Mouse (Mus musculus): Measurements from ENCODE around the gene Atg101.

The Atg101 gene

DNA sequence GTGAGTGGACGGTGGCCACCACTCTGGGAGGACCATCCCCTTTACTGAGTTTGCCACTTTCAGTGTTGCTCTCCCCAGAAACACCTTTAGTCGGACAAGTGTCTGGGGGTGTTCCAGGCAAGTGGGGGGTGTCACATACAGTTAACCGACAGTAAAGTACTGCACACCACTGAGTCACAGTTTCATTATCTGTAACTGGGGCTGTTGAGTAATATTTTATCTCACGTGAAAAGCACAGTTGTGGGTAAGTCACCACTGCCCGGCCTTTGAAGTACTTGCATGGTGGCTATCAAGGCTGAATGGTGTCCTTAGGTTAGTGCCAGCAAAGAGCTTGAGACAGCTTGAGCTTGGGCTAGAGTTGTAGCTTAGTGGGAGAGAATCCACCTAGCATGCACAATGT lies 1.6 kb upstream of the Atg101 start:
- no peak for ATAC-seq (ENCODE audit: insufficient number of reproducible peaks, low FRiP score, low TSS enrichment)

DNA sequence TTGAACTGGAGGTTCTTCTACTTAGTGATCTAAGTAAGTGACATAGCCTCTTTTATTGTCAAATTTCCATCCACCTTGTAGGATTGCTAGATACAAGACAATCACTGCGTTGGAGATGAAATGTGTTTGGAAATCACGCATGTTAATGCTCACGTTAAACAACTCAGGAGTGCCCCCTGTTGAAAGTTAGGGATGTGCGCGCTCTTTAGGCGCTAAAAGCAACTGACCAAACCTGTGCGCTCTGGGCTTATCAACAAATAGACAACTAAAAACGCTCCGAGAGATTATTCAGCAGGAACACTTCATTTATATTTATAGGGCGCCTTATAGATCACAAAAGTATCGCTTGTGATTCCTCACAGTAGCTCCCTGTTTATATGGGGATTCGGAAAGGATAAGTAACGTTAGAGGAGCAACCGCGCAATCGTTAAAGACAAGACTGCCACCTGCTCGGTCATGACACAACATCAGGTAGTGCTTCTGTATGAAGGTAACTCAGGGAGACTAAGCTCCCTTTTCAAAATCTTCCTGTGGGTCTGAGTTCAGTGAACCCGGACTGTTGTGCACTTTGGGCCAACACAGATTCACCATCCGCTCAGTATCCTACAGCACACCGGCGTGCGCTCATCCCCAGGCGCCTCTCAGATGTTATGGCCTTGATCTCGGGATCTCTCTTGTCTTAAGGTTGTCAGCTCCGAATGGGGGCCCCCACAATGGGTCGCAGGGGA lies 725 bp upstream of the Atg101 start:
- no peak; the same call in 1 of the 2 replicates for ATAC-seq (ENCODE audit: insufficient number of reproducible peaks, low FRiP score, low TSS enrichment)

DNA sequence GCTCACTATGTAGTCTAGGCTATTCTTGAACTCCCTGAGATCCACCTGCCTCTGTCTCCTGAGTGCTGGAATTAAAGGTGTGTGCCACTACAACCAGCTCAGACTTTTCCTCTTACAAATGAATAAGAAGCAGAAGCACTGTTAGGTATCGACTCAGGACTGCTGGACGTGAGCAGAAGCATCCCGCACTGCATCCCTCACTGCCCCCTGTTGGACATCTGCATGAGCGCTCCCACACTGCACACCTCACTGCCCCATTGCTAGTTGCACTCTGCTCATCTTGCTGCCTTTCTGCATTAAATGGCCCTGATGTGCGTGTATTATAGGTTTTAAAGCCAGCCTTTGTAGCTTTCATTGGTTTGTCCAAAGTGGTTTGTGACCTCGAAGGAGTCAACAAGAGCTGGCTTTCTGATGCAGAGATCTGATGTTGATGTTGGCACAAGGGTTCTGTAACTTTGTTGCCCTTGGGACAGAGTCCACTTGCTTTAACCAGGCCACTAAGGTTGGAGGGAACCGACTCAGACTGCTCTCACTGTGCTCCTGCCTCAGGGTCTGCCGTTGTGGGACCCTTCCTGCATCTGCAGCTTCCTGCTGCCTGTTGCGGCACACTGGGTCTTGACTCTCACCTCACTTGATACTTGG lies 2.2 kb downstream of the Atg101 start:
- no peak for ATAC-seq (ENCODE audit: insufficient number of reproducible peaks, low FRiP score, low TSS enrichment)

DNA sequence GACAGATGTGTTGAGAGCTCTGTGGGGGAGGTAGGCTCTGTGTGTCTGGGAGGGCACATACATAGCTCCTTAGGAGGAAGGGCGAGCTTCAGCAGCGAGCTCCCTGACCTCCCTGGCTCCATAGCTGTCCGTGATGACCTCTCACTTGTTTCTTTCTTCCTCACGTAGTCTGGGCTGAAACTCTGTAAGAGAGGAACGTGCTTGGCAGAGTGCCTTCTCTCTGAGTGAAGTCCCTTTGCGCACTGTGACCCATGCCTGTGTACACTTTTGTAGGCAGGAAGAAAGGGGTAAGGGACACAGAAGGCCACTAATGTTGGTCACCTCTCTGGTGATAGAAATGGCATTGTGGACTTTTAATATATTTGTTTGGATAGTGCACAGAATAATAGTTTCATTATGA lies 3.3 kb downstream of the Atg101 start:
- ATAC-seq (ENCODE audit: insufficient number of reproducible peaks, low FRiP score, low TSS enrichment), result no peak

DNA sequence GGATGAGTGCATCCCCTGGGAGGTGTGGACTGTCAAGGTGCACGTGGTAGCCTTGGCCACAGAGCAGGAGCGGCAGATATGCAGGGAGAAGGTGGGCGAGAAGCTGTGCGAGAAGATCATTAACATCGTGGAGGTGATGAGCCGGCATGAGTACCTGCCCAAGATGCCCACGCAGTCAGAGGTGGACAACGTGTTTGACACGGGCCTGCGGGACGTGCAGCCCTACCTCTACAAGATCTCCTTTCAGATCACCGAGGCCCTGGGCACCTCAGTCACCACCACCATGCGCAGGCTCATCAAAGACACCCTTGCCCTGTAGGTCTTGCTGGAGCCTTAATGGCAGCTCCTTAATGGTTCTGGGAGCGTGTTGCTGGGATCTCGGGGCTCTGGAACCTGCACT lies 6.3 kb downstream of the Atg101 start:
- no peak for ATAC-seq (ENCODE audit: insufficient number of reproducible peaks, low FRiP score, low TSS enrichment)

DNA sequence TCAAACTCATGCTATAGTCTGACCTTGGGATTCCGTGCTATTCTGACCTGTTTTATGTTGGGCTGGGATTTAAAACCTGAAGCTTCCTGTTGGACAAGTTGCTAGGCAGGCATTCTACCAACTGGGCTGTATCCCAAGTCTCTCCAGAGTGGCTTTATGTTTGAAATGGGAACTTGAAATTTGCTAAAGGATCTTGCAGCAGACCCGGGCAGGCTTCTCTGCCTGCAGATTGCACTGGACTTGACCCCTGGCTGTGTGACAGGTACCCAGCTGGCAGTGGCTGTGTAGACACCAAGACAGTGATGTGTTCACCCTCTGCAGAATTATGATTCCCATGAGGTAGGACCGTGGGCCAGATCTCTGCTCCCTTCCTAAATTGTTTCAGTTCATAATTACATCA lies 7.9 kb downstream of the Atg101 start:
- no peak for ATAC-seq (ENCODE audit: insufficient number of reproducible peaks, low FRiP score, low TSS enrichment)

DNA sequence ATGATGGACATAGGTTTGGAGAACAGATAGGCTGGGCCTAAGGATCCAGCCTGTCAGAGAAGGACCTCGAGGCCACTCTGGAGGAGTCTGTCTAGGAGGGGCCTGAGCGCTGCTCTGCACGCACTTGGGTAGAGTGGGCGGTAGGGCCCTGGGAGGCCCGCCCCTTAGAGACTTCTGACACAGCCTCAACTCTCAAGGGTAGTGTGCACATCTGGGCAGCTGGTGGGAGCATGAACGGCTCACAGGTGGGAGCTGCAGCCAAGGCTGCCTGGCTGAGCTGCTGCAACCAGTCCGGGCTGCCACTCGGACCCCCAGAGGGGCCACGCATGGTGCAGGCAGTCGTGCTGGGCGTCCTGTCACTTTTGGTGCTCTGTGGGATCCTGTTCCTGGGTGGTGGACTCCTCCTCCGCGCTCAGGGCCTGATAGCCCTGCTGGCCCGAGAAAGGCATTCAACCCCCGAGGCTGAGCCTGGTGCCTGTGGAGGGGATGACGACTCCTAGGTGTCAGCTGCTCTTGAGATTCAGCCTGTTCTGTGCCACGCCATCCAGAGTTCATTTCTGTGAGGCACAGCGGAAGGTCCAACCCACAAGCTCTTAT lies 9.1 kb downstream of the Atg101 start, which contains the start of gene 6030408B16Rik:
TSS of gene 6030408B16Rik (plus strand) at position 188 of the 597 bp plus-strand sequence.
- no peak for ATAC-seq (ENCODE audit: insufficient number of reproducible peaks, low FRiP score, low TSS enrichment)

DNA sequence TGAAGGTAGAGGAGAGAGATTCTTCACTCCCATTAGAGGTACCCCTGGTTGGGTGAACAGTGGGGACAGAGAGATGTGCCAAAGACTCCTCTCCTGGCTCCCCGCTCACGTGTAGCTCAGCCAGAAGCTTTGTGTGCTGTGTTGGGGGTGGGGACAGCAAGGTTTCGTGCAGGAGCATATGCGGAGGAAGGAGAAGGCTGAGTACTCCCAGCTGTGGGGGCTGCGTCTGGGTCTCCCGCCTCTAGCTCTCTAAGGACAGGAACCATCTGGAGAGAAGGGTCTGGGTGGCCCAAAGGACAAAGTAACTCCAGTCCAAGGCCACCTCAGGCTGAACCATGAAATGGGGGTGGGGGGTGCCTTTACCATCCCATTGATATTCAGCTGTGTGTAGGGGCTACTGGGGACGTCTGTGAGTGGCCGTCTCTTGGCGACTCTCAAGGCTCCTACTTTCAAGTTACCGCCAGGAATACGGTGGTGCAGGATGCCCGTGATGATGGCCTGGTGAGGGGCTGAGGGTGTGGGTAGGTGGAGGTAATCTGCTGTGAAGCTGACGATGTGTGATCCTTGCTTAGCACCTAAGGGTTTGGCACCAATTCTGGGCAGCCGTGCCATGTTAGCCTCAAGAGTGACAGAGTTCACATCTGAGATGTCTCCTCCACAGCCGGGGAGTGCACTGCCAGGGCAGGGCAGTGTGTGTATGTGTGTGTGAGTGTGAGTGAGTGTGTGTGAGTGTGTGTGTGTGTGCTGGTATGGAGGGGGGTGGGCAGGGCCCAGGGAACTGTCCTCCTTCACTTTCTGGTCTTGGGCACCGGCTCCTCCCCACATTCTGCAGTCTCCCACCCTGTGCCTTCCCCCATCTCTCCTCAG lies 10.2 kb downstream of the Atg101 start:
- no peak for ATAC-seq (ENCODE audit: insufficient number of reproducible peaks, low FRiP score, low TSS enrichment)

DNA sequence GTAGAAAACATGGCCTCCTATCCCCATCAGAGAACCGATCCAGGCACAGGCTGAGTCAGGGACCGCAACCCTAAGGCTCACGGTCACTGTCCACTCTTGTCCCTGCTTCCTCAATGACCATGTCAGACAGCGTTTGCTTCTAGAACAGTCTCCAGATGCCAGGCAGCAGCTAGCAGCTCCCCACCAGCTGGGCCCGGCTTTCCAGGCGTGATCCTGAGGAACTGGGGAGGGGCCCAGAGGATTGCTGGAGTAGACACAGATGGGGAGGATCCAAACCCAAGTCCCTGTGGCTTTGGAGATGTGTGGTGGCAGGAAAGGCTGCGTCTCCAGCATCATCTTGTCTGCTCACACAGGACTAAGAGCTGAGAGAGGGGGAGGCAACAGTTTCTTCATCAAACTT lies 11.0 kb downstream of the Atg101 start:
- ATAC-seq (ENCODE audit: insufficient number of reproducible peaks, low FRiP score, low TSS enrichment), result no peak

DNA sequence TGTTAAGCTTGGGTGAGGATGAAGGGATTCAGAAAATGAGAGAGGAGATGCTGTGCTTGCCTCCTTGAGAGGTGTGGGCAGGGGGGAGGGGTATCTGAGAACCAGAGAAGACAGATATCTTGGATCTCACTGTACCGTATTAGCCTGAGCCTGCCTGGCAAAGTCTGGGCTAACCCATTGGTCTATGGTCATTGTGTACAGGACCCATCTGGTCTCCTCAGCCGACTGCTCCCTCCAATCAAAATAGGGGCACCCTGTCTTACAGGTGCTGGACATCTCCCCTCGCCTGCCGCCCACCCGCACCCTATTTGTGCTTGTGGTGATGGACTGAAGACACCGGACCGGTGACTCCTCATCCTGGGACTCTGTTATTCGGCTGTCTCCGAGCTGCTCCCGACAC lies 11.5 kb downstream of the Atg101 start:
- ATAC-seq (ENCODE audit: insufficient number of reproducible peaks, low FRiP score, low TSS enrichment), result no peak

DNA sequence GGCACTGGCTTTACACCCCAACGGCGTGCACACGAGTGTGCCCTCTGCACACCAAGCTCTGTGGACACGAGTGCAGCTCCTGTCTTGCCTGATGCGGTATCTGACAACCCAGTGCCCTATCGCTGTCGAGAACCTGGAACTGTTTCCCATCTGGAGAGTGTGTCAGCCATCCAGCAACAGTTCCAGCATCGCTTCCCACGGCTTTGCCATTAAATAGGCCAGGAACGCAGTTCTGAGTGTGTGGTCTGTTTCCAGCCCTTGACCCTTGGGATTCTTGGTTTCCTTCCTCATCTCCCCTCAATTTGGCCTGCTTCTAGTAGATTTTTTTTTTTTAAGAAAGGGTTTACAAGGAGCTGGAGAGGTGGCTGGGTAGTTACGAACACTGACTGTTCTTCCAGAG lies 12.0 kb downstream of the Atg101 start:
- ATAC-seq (ENCODE audit: insufficient number of reproducible peaks, low FRiP score, low TSS enrichment), result no peak

DNA sequence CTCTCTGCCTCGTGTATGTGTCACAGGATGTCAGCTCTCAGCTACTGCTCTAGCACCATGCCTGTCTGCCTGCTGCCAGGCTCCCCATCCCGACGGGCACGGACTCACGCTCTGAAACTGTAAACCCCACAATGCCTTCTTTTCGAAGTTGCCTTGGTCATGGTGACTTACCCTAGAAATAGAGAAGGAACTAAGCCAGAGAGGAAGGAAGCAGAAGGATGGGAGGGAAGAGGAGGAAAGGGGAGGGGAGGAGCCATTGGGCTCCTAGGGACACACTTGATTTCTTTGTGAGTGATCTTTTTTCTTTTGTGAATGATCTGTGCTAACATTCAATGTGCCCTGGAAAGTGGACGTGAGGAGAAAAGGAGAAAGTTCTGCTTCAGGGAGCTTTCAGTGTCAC lies 13.9 kb downstream of the Atg101 start:
- no peak for ATAC-seq (ENCODE audit: insufficient number of reproducible peaks, low FRiP score, low TSS enrichment)

DNA sequence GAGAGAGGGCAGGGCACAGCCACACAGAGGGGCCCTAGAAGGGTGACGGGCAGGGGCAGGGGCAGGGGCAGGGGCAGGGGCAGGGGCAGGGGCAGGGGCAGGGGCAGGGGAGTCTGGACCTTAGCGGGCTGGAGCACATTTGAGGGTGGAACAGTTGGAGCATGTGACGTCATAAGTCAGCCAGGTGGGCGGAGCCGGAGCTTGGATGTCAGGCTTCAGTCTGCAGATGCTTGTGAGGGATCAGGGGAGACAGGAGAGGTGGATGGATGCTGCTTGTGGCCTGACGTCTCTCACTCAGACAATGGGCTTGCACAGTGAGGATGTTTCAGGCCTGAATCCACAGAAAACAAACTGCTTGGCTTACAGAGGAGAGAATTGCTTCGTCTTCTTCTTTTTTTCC lies 14.5 kb downstream of the Atg101 start:
- no peak for ATAC-seq (ENCODE audit: insufficient number of reproducible peaks, low FRiP score, low TSS enrichment)

DNA sequence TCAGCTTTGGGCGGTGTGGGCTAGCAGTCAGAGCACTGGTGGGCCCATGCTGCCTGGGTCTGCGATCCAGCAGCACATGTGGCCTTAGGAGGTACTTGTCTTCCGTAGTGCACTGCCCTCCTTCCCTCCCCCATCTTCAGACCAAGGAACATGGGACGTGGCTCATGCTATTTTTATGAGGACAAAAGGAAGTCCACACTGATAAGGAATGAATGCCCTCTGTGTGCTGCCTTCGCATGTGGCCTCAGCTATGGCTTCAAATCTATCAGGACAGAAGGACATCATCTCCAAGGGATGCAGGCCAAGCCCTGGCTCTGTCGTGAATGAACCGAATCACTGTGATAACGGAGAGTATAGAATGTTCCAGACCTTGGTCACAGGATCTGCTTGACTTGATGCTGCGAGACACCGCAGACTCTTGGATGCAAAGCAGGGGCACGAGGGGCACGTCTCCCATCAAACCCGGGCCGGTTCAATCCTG lies 15.4 kb downstream of the Atg101 start:
- no peak for ATAC-seq (ENCODE audit: insufficient number of reproducible peaks, low FRiP score, low TSS enrichment)

DNA sequence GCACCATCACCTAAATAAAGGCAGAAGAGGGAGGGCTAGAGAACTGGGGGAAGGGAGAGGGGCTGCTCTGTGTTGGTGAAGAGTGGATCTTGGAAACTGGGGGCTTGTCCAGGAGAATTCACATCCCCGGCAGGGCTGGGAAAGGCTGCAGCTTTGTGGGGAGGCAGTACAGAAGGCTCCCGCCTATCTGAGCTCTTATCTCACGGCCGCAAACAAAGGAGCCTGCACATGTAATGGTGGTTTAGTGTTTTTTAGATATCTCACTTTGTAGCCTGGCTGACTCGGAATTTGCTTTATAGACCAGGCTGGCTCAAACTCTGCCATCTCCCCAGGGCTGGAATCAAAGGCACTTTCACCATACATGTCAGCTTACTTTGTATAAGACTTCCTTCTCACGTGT lies 16.1 kb downstream of the Atg101 start:
- ATAC-seq (ENCODE audit: insufficient number of reproducible peaks, low FRiP score, low TSS enrichment), result no peak

DNA sequence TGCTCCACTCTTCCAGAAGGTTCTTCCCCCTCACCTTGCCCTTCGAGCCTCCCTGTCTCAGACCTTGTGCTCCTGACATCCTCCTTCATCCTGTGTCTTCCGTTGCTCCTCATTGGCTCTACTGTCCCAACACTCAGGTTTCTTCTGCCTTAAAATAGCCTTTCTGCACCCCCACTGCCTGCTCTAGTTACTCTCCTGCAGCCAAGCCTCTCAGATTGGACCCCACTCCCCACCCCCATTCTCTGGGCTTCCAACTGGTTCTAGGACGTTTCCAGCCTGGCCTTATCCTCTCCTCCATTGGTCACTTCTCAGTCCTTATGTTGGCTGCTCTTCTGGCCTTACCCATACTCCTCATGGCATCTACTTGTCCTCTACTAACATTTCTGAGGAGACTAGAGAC lies 18.1 kb downstream of the Atg101 start:
- ATAC-seq (ENCODE audit: insufficient number of reproducible peaks, low FRiP score, low TSS enrichment), result no peak

DNA sequence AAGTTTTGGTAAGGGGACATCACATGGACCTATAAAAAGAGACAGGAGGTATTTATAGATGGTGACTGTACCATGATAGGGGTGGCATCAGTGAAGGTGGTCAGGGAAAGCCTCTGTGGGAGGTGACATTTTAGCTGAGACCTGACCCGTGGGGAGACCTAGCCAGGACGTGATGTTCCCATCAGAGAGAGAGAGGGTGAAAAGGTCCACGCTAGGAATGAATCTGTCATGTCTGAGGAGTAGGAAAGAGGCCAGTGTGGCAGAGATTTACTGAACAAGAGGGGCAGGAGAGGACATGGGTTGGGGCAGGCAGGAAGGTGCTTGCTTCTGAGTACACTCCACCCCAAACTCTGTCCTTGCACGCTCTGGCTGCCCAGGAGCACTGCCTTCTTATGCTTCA lies 19.8 kb downstream of the Atg101 start:
- no peak for ATAC-seq (ENCODE audit: insufficient number of reproducible peaks, low FRiP score, low TSS enrichment)

DNA sequence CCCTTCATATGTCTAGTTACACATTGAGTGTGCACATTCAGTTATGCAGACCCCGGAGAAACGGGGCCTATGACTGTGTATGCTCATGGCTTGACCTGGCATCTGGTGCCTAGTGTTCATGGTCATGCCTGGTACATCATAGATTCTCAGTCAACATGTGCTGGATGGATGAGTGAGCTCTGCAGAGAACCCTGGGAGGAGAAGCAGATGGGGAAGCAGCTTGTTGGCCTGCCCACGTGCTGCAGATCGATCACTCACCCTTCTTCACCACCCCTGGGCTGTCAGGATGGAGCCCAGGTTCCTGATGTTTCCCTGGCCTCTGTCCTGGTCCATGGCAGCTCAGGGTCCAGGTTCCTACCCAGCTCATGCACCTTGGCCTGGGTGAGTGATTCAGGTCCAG lies 22.4 kb downstream of the Atg101 start:
- ATAC-seq (ENCODE audit: insufficient number of reproducible peaks, low FRiP score, low TSS enrichment), result no peak

DNA sequence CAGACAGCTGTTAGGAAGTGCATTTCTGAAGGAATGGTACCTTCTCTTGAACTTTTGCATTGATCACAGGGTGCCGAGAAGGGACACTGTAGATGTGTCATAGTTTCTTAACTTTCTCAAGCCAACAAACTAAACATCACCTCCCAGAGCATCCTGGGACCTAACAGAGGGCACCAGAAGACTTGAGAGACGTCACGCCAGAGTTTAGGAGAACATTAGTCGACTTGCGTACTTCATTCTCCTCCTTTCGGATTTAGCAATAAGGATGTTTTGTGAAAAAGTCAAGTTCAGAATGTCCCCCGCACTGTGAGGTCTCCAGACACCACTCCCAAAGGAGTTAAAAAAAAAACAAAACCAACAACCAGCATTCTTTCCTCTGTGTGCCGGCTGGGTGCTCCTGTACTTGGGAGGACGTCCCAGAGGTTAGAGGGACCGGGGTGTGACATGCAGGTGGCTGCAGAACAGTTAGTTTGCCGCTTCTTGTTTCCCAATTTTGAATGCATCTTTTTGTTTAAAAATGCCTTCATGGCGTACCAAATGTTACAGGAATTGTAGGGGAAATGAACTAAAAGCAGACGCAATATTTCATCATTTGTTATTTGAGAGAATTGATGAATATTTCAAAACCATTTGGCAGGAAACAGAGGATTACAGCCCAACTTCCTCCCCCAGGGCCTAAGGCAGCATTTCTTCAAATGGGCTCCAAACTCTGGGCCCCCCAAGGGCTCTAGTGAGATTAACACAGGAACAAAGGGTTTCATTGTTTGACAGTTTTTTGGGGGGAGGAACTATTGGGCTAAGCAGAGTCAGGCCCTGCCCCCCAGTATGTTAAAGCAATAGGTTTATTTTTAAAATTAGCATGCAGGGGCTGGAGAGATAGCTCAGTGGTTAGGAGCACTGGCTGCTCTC lies 24.6 kb downstream of the Atg101 start:
- no peak for ATAC-seq (ENCODE audit: insufficient number of reproducible peaks, low FRiP score, low TSS enrichment)

DNA sequence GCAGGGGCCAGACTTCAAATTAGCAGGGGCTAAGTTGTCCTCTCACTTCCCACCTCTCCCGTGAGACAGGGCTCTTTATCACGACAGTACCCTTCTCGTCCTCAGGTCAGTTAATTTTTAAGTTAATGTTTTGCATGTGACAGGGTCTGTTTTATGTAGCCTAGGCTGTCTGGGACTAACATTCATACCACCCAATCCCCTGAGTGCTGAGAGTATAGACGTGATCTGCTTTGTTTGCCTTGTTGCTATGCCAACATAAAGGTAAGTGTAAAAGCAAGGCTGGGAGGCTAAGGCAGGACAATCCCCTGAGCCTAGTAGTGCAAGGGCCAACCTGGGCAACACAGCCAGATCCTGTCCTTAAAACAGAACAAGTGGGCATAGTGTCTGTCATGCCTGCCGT lies 25.4 kb downstream of the Atg101 start:
- ATAC-seq (ENCODE audit: insufficient number of reproducible peaks, low FRiP score, low TSS enrichment), result no peak
